Mouse (Mus musculus): ENCODE measurements around the gene Slc39a12. TPM values are rescaled to one million over a fixed set of nuclear protein-coding genes. Genes with fewer than 3 reads are reported as not detected.

Gene Slc39a12
- polyA plus RNA-seq, 1 experiment = 0.07 TPM

DNA sequence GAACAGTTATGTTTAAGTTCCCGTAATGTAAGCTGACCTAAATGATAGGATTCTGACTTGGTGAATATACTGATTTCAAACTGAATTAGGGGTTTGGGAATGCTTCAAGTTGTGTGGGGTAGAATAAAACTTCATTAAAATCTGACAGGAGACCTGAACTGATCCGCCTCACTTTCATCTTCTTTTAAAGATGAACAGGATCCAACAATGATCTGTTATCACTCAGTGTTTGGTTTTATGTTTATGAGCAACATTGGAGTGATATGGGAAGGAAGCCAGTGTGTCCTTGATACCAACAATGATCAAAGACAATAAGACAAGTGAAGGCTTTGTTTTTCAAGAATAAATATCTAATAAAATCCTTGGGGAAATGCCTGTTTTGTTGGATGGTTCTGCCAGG, 155.7 kb downstream of the Slc39a12 start:
- Histone ChIP-seq H3K36me3 (ENCODE audit: control insufficient read depth, insufficient read depth, low read length) (no peaks in the 10 kb centered on the region), H3K4me1 (replicated peaks; ENCODE audit: control insufficient read depth, insufficient read depth, low read length) (no peaks in the 10 kb centered on the region), H3K4me3 (ENCODE audit: control insufficient read depth, insufficient read depth, low read length) (no peak overlapping the region), H3K27me3 (ENCODE audit: control insufficient read depth, insufficient read depth, low read length) (no peaks in the 10 kb centered on the region), H3K27ac (ENCODE audit: control insufficient read depth, insufficient read depth, low read length) (no peak overlapping the region)
- 98% methylated on average over 2 of the region's 2 CpGs for WGBS
- DNase-seq = no peak
- no peak for TF ChIP-seq POLR2A (IDR thresholded peaks at IDR 0.05; ENCODE audit: control insufficient read depth, extremely low read depth, insufficient read depth, low read length, poor library complexity)
- no peak for TF ChIP-seq CTCF (IDR thresholded peaks at IDR 0.05; ENCODE audit: borderline replicate concordance, control insufficient read depth, extremely low read depth, insufficient read depth, low read length, poor library complexity)

Other genes starting within 250 kb of the Slc39a12 start
- 0.11 and 0.16 TPM in 2 replicates for gene Tmem236, start 213.8 kb upstream of the Slc39a12 start, polyA plus RNA-seq (2012; rRNA removed)
- gene Mrc1, start 158.9 kb upstream of the Slc39a12 start, polyA plus RNA-seq (2012; rRNA removed) = 2.5 and 2.6 TPM in 2 replicates
- 0.41 and 1.6 TPM in 2 replicates for gene Cacnb2, start 214.8 kb downstream of the Slc39a12 start, polyA plus RNA-seq (2012; rRNA removed)